Mouse (Mus musculus): ENCODE results near the gene Ranbp9.
"Not testable (repeated sequence)": the region's sequence is repeated elsewhere in the genome, so short reads cannot be mapped to it uniquely, and the experiment has no call there.

Gene Ranbp9

GRCm38 (mm10) chr13:43496660-43497059, 15.6 kb upstream of the Ranbp9 start:
- DNase-seq (ENCODE audit: low read depth, low spot score) = no peak

GRCm38 (mm10) chr13:43495645-43496044, 14.6 kb upstream of the Ranbp9 start:
- no peak for DNase-seq (ENCODE audit: low read depth, low spot score)

- DNase-seq (ENCODE audit: low read depth, low spot score) = no peak
Observed at GRCm38 (mm10) chr13:43493725-43494124, 12.6 kb upstream of the Ranbp9 start.

GRCm38 (mm10) chr13:43493058-43493481, 12.0 kb upstream of the Ranbp9 start:
- DNase-seq (ENCODE audit: low read depth, low spot score) = no peak

- no peak for DNase-seq (ENCODE audit: low read depth, low spot score)
Observed at GRCm38 (mm10) chr13:43486501-43487213, 5.6 kb upstream of the Ranbp9 start.

- no peak for DNase-seq (ENCODE audit: low read depth, low spot score)
Observed at GRCm38 (mm10) chr13:43485278-43485976, 4.3 kb upstream of the Ranbp9 start.

GRCm38 (mm10) chr13:43482782-43483181, 1.7 kb upstream of the Ranbp9 start:
- DNase-seq (ENCODE audit: low read depth, low spot score) = no peak

GRCm38 (mm10) chr13:43481859-43482245, 770 bp upstream of the Ranbp9 start:
- peak; percentile 8 for DNase-seq (ENCODE audit: low read depth, low spot score)

GRCm38 (mm10) chr13:43480595-43480956, 506 bp downstream of the Ranbp9 start:
- DNase-seq (ENCODE audit: low read depth, low spot score) = no peak

- peak; percentile 54 for DNase-seq (ENCODE audit: low read depth, low spot score)
Observed at GRCm38 (mm10) chr13:43479767-43480571, 1.1 kb downstream of the Ranbp9 start.

GRCm38 (mm10) chr13:43479024-43479705, 1.9 kb downstream of the Ranbp9 start:
- DNase-seq (ENCODE audit: low read depth, low spot score) = no peak

- peak; percentile 16 for DNase-seq (ENCODE audit: low read depth, low spot score)
Observed at GRCm38 (mm10) chr13:43478586-43478985, 2.5 kb downstream of the Ranbp9 start.

GRCm38 (mm10) chr13:43477098-43477697, 3.9 kb downstream of the Ranbp9 start:
- no peak for DNase-seq (ENCODE audit: low read depth, low spot score)

GRCm38 (mm10) chr13:43476226-43476625, 4.9 kb downstream of the Ranbp9 start:
- peak; percentile 34 for DNase-seq (ENCODE audit: low read depth, low spot score)

GRCm38 (mm10) chr13:43474722-43475121, 6.4 kb downstream of the Ranbp9 start:
- DNase-seq (ENCODE audit: low read depth, low spot score) = no peak

GRCm38 (mm10) chr13:43471861-43472260, 9.2 kb downstream of the Ranbp9 start:
- not testable (repeated sequence) for DNase-seq (ENCODE audit: low read depth, low spot score)

GRCm38 (mm10) chr13:43469607-43470006, 11.5 kb downstream of the Ranbp9 start:
- DNase-seq (ENCODE audit: low read depth, low spot score) = no peak

- DNase-seq (ENCODE audit: low read depth, low spot score) = no peak
Observed at GRCm38 (mm10) chr13:43464605-43465004, 16.5 kb downstream of the Ranbp9 start.

- DNase-seq (ENCODE audit: low read depth, low spot score) = peak; percentile 48
Observed at GRCm38 (mm10) chr13:43457161-43457560, 23.9 kb downstream of the Ranbp9 start.

GRCm38 (mm10) chr13:43454431-43454830, 26.7 kb downstream of the Ranbp9 start:
- DNase-seq (ENCODE audit: low read depth, low spot score) = no peak

All from CD4-positive, CD25-positive, alpha-beta regulatory T cell, adult 2 months (primary cell).